Mouse (Mus musculus): ENCODE results near the gene Gipc2. TPM values are rescaled to one million over a fixed set of nuclear protein-coding genes. Genes with fewer than 3 reads are reported as not detected.

Gene Gipc2
- polyA plus RNA-seq, 1 experiment from 2014 or later: 17.8 TPM

- under 1% methylated on average over 7 of the region's 7 CpGs for WGBS (ENCODE audit: insufficient replicate concordance)
- Histone ChIP-seq H3K36me3 (ENCODE audit: control insufficient read depth, insufficient read depth) (no peaks in the 10 kb centered on the region), H3K27me3 (ENCODE audit: control insufficient read depth, insufficient read depth, low read depth, low read length) (no peaks in the 10 kb centered on the region), H3K4me1 (ENCODE audit: control insufficient read depth, low read depth, low read length) (peaks cover 17% of the 10 kb centered on the region), H3K4me3 (ENCODE audit: low read depth, low read length) (peak overlapping the region; percentile 79), H3K9ac (ENCODE audit: low read depth, low read length) (peak overlapping the region; percentile 84), H3K9me3 (replicated peaks; ENCODE audit: control insufficient read depth, low read length) (no peaks in the 10 kb centered on the region), H3K4me2 (ENCODE audit: low read depth, low read length) (peak overlapping the region; percentile 47), H3K27ac (ENCODE audit: low read length) (peak overlapping the region; percentile 98)
- no peak for ATAC-seq (ENCODE audit: low read depth)
Measured at GRCm38 (mm10) chr3:152193177-152193576, 27.1 kb upstream of the Gipc2 start.

DNA sequence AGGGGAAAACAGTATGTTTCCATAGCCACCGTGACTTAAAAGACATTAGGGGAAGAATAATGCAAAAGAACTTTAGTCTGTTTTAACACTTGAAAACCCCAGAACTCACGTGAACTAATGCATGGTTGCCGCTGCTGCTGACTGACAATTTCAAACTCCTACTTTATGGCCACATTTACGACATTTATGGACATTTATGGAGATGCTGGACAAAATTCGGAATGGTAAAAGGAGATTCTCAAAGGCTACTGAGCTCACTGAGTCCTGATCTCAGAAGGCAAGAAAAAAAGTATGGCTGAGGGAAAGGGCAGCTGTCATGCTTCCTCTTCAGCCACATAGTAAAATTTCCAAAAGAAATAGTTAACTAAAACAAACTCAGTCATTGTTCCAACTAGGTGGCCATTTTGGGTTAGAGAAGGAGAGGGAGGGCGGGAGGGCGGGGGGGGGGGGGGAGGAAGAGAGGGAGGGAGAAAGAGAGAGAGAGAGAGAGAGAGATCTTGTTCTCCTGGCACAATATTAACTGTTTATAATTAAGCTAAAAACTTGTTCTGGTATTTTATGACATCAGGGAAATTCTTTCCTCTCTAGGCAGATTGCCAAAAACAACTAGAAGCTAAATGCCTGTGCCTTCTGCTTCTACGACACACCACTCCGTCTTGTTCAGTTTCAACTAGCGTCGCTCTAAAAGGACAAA, 26.4 kb upstream of the Gipc2 start:
- 0 out of 2 replicates have a peak, but pooled peaks cover 2% of the 10 kb centered on the region for H3K36me3 ChIP-seq (ENCODE audit: control insufficient read depth, insufficient read depth)
- H3K4me1 ChIP-seq (ENCODE audit: control insufficient read depth, low read depth, low read length): peaks cover 17% of the 10 kb centered on the region
- H3K27ac ChIP-seq (ENCODE audit: low read length): peak overlapping the region; percentile 74
- H3K4me3 ChIP-seq (ENCODE audit: low read depth, low read length): peak overlapping the region; percentile 73
- ATAC-seq (ENCODE audit: low read depth): no peak
- H3K4me2 ChIP-seq (ENCODE audit: low read depth, low read length): peak overlapping the region; percentile 54
- no peaks in the 10 kb centered on the region for H3K27me3 ChIP-seq (ENCODE audit: control insufficient read depth, insufficient read depth, low read depth, low read length)
- no peaks in the 10 kb centered on the region for H3K9me3 ChIP-seq (replicated peaks; ENCODE audit: control insufficient read depth, low read length)
- 5% methylated on average over 11 of the region's 11 CpGs for WGBS (ENCODE audit: insufficient replicate concordance)
- peak overlapping the region; percentile 74 for H3K9ac ChIP-seq (ENCODE audit: low read depth, low read length)

DNA sequence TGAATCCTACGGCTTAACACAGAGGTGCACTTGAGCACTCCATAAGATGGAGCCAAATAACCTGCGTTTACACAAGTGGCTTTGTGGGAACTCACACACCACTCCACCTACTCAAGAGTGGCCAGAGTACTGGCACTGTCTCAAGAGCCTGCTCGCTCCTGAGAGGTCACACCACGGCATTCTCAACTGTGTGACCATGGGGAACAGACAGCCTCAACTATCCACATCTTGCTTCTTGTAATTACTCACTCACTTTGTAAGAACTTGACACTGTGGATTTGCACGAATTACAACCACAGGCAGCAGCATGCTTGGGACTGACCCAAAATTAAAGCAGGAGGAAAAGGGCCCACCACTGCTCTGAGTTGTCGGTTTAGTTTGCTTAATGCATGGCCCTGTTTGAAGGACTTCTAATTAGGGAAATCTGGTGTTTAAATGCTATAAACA, 25.8 kb upstream of the Gipc2 start:
- H3K4me1 ChIP-seq (ENCODE audit: control insufficient read depth, low read depth, low read length): peaks cover 17% of the 10 kb centered on the region
- peak overlapping the region; percentile 54 for H3K4me2 ChIP-seq (ENCODE audit: low read depth, low read length)
- peak overlapping the region; percentile 73 for H3K4me3 ChIP-seq (ENCODE audit: low read depth, low read length)
- H3K9ac ChIP-seq (ENCODE audit: low read depth, low read length): peak overlapping the region; percentile 74
- ATAC-seq (ENCODE audit: low read depth): peak; percentile 45
- no peaks in the 10 kb centered on the region for H3K9me3 ChIP-seq (replicated peaks; ENCODE audit: control insufficient read depth, low read length)
- 7% methylated on average over 6 of the region's 6 CpGs for WGBS (ENCODE audit: insufficient replicate concordance)
- H3K27me3 ChIP-seq (ENCODE audit: control insufficient read depth, insufficient read depth, low read depth, low read length): no peaks in the 10 kb centered on the region
- H3K36me3 ChIP-seq (ENCODE audit: control insufficient read depth, insufficient read depth): peaks cover 3% of the 10 kb centered on the region
- H3K27ac ChIP-seq (ENCODE audit: low read length): peak overlapping the region; percentile 54

GRCm38 (mm10) chr3:152190679-152191477, 24.8 kb upstream of the Gipc2 start:
- peak; percentile 17; the same call in 1 of the 2 replicates for ATAC-seq (ENCODE audit: low read depth)
- Histone ChIP-seq H3K36me3 (ENCODE audit: control insufficient read depth, insufficient read depth) (peaks cover 12% of the 10 kb centered on the region), H3K4me2 (ENCODE audit: low read depth, low read length) (peak overlapping the region; percentile 48), H3K9me3 (replicated peaks; ENCODE audit: control insufficient read depth, low read length) (no peaks in the 10 kb centered on the region), H3K27me3 (ENCODE audit: control insufficient read depth, insufficient read depth, low read depth, low read length) (no peaks in the 10 kb centered on the region), H3K4me1 (ENCODE audit: control insufficient read depth, low read depth, low read length) (peaks cover 17% of the 10 kb centered on the region), H3K9ac (ENCODE audit: low read depth, low read length) (peak overlapping the region; percentile 56), H3K4me3 (ENCODE audit: low read depth, low read length) (peak overlapping the region; percentile 73), H3K27ac (ENCODE audit: low read length) (no peak overlapping the region)
- 49% methylated on average over 9 of the region's 9 CpGs for WGBS (ENCODE audit: insufficient replicate concordance)

DNA sequence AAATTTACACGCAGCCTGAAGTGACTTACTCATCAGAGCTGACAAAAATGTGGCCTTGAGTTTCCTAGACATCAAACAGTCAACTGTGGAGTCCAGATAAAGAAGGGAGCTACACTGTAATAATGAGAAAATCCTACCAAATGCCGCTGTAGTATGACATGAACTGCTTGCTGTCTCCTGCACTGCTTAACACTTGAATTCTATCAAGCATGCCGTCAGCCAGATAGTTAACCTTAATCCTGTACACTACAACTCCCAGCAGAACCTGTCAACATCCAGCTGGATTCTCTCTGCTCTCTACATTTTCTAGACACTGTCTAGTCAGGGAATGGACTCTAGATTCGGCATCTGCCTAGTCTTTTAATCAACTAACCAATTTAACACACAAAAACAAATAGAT, 23.3 kb upstream of the Gipc2 start:
- H3K4me2 ChIP-seq (ENCODE audit: low read depth, low read length): peak overlapping the region; percentile 58
- WGBS (ENCODE audit: insufficient replicate concordance): 38% methylated on average over 4 of the region's 4 CpGs
- peak overlapping the region; percentile 44 for H3K4me3 ChIP-seq (ENCODE audit: low read depth, low read length)
- no peaks in the 10 kb centered on the region for H3K9me3 ChIP-seq (replicated peaks; ENCODE audit: control insufficient read depth, low read length)
- ATAC-seq (ENCODE audit: low read depth): no peak
- H3K4me1 ChIP-seq (ENCODE audit: control insufficient read depth, low read depth, low read length): peaks cover 17% of the 10 kb centered on the region
- H3K9ac ChIP-seq (ENCODE audit: low read depth, low read length): peak overlapping the region; percentile 25
- peaks cover 26% of the 10 kb centered on the region for H3K36me3 ChIP-seq (ENCODE audit: control insufficient read depth, insufficient read depth)
- no peaks in the 10 kb centered on the region for H3K27me3 ChIP-seq (ENCODE audit: control insufficient read depth, insufficient read depth, low read depth, low read length)
- H3K27ac ChIP-seq (ENCODE audit: low read length): peak overlapping the region; percentile 34; the same call in 1 of the 2 replicates

DNA sequence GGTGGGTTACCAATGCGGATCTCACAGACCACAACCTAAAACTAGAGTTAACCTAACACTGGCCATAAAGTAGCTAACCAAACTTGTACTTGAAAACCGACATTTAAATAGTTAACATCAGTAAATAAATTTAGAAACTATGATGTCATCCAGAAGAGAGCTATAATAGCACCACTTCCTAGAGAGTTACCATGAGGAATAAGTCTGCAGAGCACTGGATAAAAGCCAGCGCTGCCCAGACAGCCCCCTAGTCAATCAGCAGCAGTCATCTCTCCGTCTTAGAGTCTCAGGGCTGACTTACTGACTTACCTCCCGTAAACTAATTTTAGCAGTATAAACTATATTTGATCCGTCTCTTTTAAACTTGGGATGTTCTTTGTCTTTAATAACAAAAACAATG, 20.1 kb upstream of the Gipc2 start:
- Histone ChIP-seq H3K9ac (ENCODE audit: low read depth, low read length) (no peak overlapping the region), H3K36me3 (ENCODE audit: control insufficient read depth, insufficient read depth) (peaks cover 42% of the 10 kb centered on the region), H3K4me1 (ENCODE audit: control insufficient read depth, low read depth, low read length) (peaks cover 17% of the 10 kb centered on the region), H3K27ac (ENCODE audit: low read length) (no peak overlapping the region), H3K4me3 (ENCODE audit: low read depth, low read length) (no peak overlapping the region), H3K27me3 (ENCODE audit: control insufficient read depth, insufficient read depth, low read depth, low read length) (no peaks in the 10 kb centered on the region), H3K9me3 (replicated peaks; ENCODE audit: control insufficient read depth, low read length) (no peaks in the 10 kb centered on the region), H3K4me2 (ENCODE audit: low read depth, low read length) (no peak overlapping the region)
- WGBS (ENCODE audit: insufficient replicate concordance): 85% methylated on average over 6 of the region's 6 CpGs
- no peak for ATAC-seq (ENCODE audit: low read depth)

DNA sequence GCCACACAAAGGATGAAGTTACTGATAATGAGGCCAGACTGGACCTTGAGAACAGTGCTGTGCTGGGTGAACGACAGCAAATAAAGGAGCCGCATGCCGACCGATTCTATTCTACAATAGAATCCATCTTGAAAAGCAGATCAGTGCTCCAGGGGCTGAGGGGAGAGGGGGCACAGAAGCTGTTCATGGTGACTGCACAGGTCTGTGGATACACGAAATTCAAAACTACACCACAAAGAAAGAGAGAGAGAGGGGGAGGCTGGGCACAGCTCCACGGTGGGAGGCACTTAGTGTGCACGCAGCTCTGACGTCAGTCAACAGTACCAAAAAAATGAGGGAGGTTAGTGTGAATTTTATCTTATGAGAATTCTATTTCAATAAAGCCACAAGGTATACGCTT, 17.5 kb upstream of the Gipc2 start:
- no peak for ATAC-seq (ENCODE audit: low read depth)
- 88% methylated on average over 9 of the region's 9 CpGs for WGBS (ENCODE audit: insufficient replicate concordance)
- Histone ChIP-seq H3K9me3 (replicated peaks; ENCODE audit: control insufficient read depth, low read length) (no peaks in the 10 kb centered on the region), H3K4me1 (ENCODE audit: control insufficient read depth, low read depth, low read length) (no peaks in the 10 kb centered on the region), H3K27me3 (ENCODE audit: control insufficient read depth, insufficient read depth, low read depth, low read length) (no peaks in the 10 kb centered on the region), H3K9ac (ENCODE audit: low read depth, low read length) (no peak overlapping the region), H3K4me2 (ENCODE audit: low read depth, low read length) (no peak overlapping the region), H3K4me3 (ENCODE audit: low read depth, low read length) (no peak overlapping the region), H3K27ac (ENCODE audit: low read length) (no peak overlapping the region), H3K36me3 (ENCODE audit: control insufficient read depth, insufficient read depth) (peaks cover 45% of the 10 kb centered on the region)

DNA sequence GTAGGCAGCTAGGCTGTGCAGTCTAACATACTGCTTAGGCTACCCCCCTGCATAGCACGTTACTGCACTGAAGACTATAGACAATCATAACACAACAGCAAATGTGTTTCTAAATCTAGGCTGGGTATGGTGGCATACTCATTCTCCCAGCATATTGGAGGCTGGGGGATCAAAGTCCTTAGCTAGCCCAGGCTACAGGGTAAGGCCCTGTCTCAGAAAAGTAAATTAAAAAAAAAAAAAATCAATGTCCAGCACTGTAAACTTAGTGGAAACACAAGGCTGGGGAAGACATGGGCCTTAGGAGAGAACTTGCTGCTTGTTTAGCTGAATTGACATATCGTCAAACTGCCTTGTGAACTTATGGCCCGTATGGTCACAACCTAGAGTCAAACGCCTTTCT, 14.6 kb upstream of the Gipc2 start:
- Histone ChIP-seq H3K9ac (ENCODE audit: low read depth, low read length) (no peak overlapping the region), H3K27me3 (ENCODE audit: control insufficient read depth, insufficient read depth, low read depth, low read length) (no peaks in the 10 kb centered on the region), H3K27ac (ENCODE audit: low read length) (0 out of 2 replicates have a peak overlapping the region, but pooled peaks have one; percentile 40), H3K4me1 (ENCODE audit: control insufficient read depth, low read depth, low read length) (no peaks in the 10 kb centered on the region), H3K9me3 (replicated peaks; ENCODE audit: control insufficient read depth, low read length) (no peaks in the 10 kb centered on the region), H3K4me2 (ENCODE audit: low read depth, low read length) (no peak overlapping the region), H3K36me3 (ENCODE audit: control insufficient read depth, insufficient read depth) (peaks cover 30% of the 10 kb centered on the region), H3K4me3 (ENCODE audit: low read depth, low read length) (no peak overlapping the region)
- WGBS (ENCODE audit: insufficient replicate concordance): 82% methylated on average over 4 of the region's 4 CpGs
- peak; percentile 57 for ATAC-seq (ENCODE audit: low read depth)

GRCm38 (mm10) chr3:152179285-152179684, 13.3 kb upstream of the Gipc2 start:
- no peak overlapping the region for H3K9ac ChIP-seq (ENCODE audit: low read depth, low read length)
- WGBS (ENCODE audit: insufficient replicate concordance): 71% methylated on average over 1 of the region's 1 CpGs
- ATAC-seq (ENCODE audit: low read depth): no peak

More at GRCm38 (mm10) chr3:152179285-152179684, 13.3 kb upstream of the Gipc2 start:
- no peak overlapping the region for H3K4me2 ChIP-seq (ENCODE audit: low read depth, low read length)
- no peaks in the 10 kb centered on the region for H3K9me3 ChIP-seq (replicated peaks; ENCODE audit: control insufficient read depth, low read length)
- peaks cover 19% of the 10 kb centered on the region for H3K36me3 ChIP-seq (ENCODE audit: control insufficient read depth, insufficient read depth)
- H3K4me1 ChIP-seq (ENCODE audit: control insufficient read depth, low read depth, low read length): no peaks in the 10 kb centered on the region
- no peaks in the 10 kb centered on the region for H3K27me3 ChIP-seq (ENCODE audit: control insufficient read depth, insufficient read depth, low read depth, low read length)
- no peak overlapping the region for H3K4me3 ChIP-seq (ENCODE audit: low read depth, low read length)
- H3K27ac ChIP-seq (ENCODE audit: low read length): no peak overlapping the region

Measured in liver, embryonic 16.5 days (tissue).